Mouse (Mus musculus) megakaryocyte, embryonic 14.5 days (primary cell): ENCODE data around the gene Treml4.

Experiments
- FLI1 ChIP-seq: IDR thresholded peaks from 2 replicates; pipeline ENCODE4 v1.6.1; 2012; ENCODE audit warnings: low read length, inconsistent platforms, mixed read lengths
- GATA1 ChIP-seq: IDR thresholded peaks from 3 replicates; pipeline ENCODE4 v1.6.1; 2012; ENCODE audit warnings: mixed read lengths, low read length, inconsistent platforms, borderline replicate concordance

DNA sequence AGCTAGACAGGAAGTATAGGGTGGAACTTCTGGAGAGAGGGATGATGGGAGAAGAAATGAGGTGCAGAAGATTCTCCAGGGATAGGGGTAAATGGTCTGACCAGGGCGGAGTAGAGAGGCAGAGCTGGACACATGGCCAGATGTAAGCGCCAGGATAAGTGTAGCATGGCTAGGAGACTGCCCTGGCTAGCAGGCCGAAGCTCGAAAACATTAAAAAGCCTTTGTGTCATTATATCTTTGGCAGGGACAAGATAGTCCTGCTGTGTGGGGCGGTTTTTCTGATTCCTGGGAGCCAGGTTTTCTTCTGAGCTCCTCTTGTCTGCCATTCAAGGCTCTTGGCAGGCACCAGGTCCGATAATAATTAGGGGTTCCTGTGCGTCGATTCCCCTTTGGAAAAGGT, 26.5 kb upstream of the Treml4 start:
- TF ChIP-seq GATA1 = no peak
- TF ChIP-seq FLI1 = no peak
